12 mouse cellular contexts compared by ENCODE assay signal in genomic region chr10:68864606-68865378, GRCm38 (mm10).
DNase-seq lines count a peak whose midpoint lies in the region; ATAC-seq and TF ChIP-seq lines count a peak whose summit lies in the region.
"Had no signal": no experiment of that assay in that cellular context is flagged by ENCODE, and none has a peak within 500 bp of the region (broad histone marks: within the 10 kb centered on the region; RNA-seq: fewer than 3 reads in every experiment).

No protein-coding gene starts in this region.

- no peak overlapping the region for H3K4me3 ChIP-seq in heart, embryonic 11.5 days (ENCODE audit: low read depth, low read length)
- H3K4me3 ChIP-seq in embryonic fibroblast, embryonic 13.5 days (ENCODE audit: insufficient read depth, low read length): no peak overlapping the region
- H3K4me3 ChIP-seq: liver, embryonic 13.5 days had no signal

- H3K9ac ChIP-seq in heart, embryonic 11.5 days (ENCODE audit: low read depth, low read length): no peak overlapping the region
- H3K9ac ChIP-seq: liver, embryonic 13.5 days had no signal

- H3K4me2 ChIP-seq in heart, embryonic 11.5 days: no peak overlapping the region
- H3K4me2 ChIP-seq: liver, embryonic 13.5 days had no signal

- DNase-seq in embryo, embryonic 10.5 days (ENCODE audit: low spot score): peak; percentile 24
- DNase-seq in embryo, embryonic 11 days: no peak
- peak; percentile 8 to 32 for DNase-seq in heart, adult 9 months (ENCODE audit: low spot score in 2 of 2)
- peak; percentile 7 for DNase-seq in 3T3-L1 (ENCODE audit: low read depth, low spot score)
- DNase-seq in MN1 (ENCODE audit: low spot score): no peak
- no peak for DNase-seq in adrenal gland, postnatal 10 days
- DNase-seq: cerebellum, postnatal 14 days; gastrocnemius, postnatal 10 days; liver, embryonic 13.5 days; lung, postnatal 10 days had no signal

- ATAC-seq in heart, embryonic 11.5 days (replicated peaks; ENCODE audit: insufficient number of reproducible peaks, low FRiP score, low TSS enrichment): no peak

- no peak; the same call in 1 of the 2 replicates for TF ChIP-seq POLR2A in embryonic fibroblast, embryonic 13.5 days (IDR thresholded peaks at IDR 0.05; ENCODE audit: low read depth, low read length)

- H3K27ac ChIP-seq in heart, embryonic 11.5 days (ENCODE audit: low read depth, low read length): no peak overlapping the region
- H3K27ac ChIP-seq in embryonic fibroblast, embryonic 13.5 days (ENCODE audit: insufficient read depth, low read length): peak overlapping the region; percentile 84
- H3K27ac ChIP-seq: liver, embryonic 13.5 days had no signal

- WGBS in heart, embryonic 11.5 days (ENCODE audit: insufficient replicate concordance): 64% methylated on average over 8 of the region's 8 CpGs

- no peaks in the 10 kb centered on the region for H3K36me3 ChIP-seq in heart, embryonic 11.5 days (ENCODE audit: control insufficient read depth, insufficient read depth, low read length)
- H3K36me3 ChIP-seq: liver, embryonic 13.5 days had no signal

- no peaks in the 10 kb centered on the region for H3K27me3 ChIP-seq in heart, embryonic 11.5 days (ENCODE audit: control insufficient read depth, insufficient read depth, low read length)
- H3K27me3 ChIP-seq: liver, embryonic 13.5 days had no signal

- H3K4me1 ChIP-seq in heart, embryonic 11.5 days (ENCODE audit: control insufficient read depth, insufficient read depth, low read length): no peaks in the 10 kb centered on the region
- H3K4me1 ChIP-seq in embryonic fibroblast, embryonic 13.5 days (ENCODE audit: control insufficient read depth, insufficient read depth, low read length): peaks cover 2% of the 10 kb centered on the region; the same call in 1 of the 2 replicates
- H3K4me1 ChIP-seq: liver, embryonic 13.5 days had no signal

- no peak for TF ChIP-seq CTCF in embryonic fibroblast, embryonic 13.5 days (IDR thresholded peaks at IDR 0.05; ENCODE audit: borderline replicate concordance, insufficient read depth, low read length)

- no peaks in the 10 kb centered on the region for H3K9me3 ChIP-seq in heart, embryonic 11.5 days (replicated peaks; ENCODE audit: control insufficient read depth, low read length)
- H3K9me3 ChIP-seq: liver, embryonic 13.5 days had no signal

Comparison
In these comparisons a context has a peak if more than half of its experiments do, and no peak if none do; other contexts are left out.
1. DNase-seq: peak in embryo, embryonic 10.5 days (single experiment), heart, adult 9 months (2 of 2) and 3T3-L1 (single experiment); none in embryo, embryonic 11 days (single experiment), MN1 (single experiment) and adrenal gland, postnatal 10 days (single experiment).